Mouse (Mus musculus) lung, adult 2 months (tissue): ENCODE results near the gene Smtnl1.

ENCODE experiments used
- CTCF ChIP-seq: fragments of 200-500 bp; IDR thresholded peaks from 2 replicates; pipeline ENCODE4 v1.5.1; 2011; ENCODE audit warnings: mild to moderate bottlenecking, low read length, control low read depth; ENCODE audit not compliant: insufficient read depth
- POLR2A ChIP-seq: fragments of 200-500 bp; IDR thresholded peaks from 2 replicates; pipeline ENCODE4 v1.6.1; 2011; ENCODE audit warnings: low read depth, mild to moderate bottlenecking, control low read depth, low read length, borderline replicate concordance; ENCODE audit errors: extremely low read depth

DNA sequence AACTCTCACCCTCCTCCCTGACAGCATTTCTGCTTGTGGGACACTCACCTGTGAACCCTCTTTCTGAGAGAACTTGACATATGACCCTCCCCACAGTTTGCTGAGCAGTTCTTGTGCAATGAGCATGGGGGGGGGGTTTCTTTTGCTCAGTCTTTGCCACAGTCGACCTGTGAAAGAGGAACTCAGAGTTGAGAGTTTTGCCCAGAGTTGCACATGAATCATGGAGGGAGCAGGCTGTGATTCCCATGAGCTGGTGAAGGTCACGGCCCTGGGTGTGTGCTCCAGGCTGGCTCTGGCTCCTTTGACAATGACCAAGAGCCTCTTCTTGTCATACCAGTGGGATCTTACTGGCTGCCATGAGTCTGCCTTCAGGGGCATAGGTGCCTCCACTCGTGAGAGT, 39.8 kb upstream of the Smtnl1 start:
- TF ChIP-seq CTCF: no peak
- TF ChIP-seq POLR2A: no peak
